Mouse (Mus musculus) heart, embryonic 11.5 days (tissue): Measurements from ENCODE around the gene Olfr685. TPM values are rescaled to one million over a fixed set of nuclear protein-coding genes. Genes with fewer than 3 reads are reported as not detected.

Experiments
- ATAC-seq: fragments of 200-750 bp; cut with Nextera tagmentation; replicated peaks from 2 replicates; pipeline ENCODE4 v1.8.0; 2017; ENCODE audit warnings: moderate library complexity; ENCODE audit not compliant: insufficient number of reproducible peaks, low FRiP score, low TSS enrichment
- H3K27ac ChIP-seq: fragments of 300-500 bp; sonication (generic); 2 replicates; pipeline ENCODE4 v1.5.1; 2014; ENCODE audit warnings: mild to moderate bottlenecking, low read depth, low read length
- H3K27me3 ChIP-seq: fragments of 300-500 bp; sonication (generic); 2 replicates; pipeline ENCODE4 v1.6.1; 2014; ENCODE audit warnings: mild to moderate bottlenecking, low read length, mixed read lengths; ENCODE audit not compliant: control insufficient read depth, insufficient read depth
- H3K36me3 ChIP-seq: fragments of 300-500 bp; sonication (generic); 2 replicates; pipeline ENCODE4 v1.6.1; 2014; ENCODE audit warnings: mild to moderate bottlenecking, low read length, moderate library complexity, mixed read lengths; ENCODE audit not compliant: control insufficient read depth, insufficient read depth
- H3K4me1 ChIP-seq: fragments of 300-500 bp; sonication (generic); 2 replicates; pipeline ENCODE4 v1.6.1; 2014; ENCODE audit warnings: low read length; ENCODE audit not compliant: control insufficient read depth, insufficient read depth
- H3K4me2 ChIP-seq: fragments of 300-500 bp; sonication (generic); 2 replicates; pipeline ENCODE4 v1.6.1; 2014; ENCODE audit warnings: mild to moderate bottlenecking, moderate library complexity
- H3K4me3 ChIP-seq: fragments of 300-500 bp; sonication (generic); 2 replicates; pipeline ENCODE4 v1.5.1; 2014; ENCODE audit warnings: low read depth, low read length
- H3K9ac ChIP-seq: fragments of 300-500 bp; sonication (generic); 2 replicates; pipeline ENCODE4 v1.6.1; 2014; ENCODE audit warnings: mild to moderate bottlenecking, low read depth, low read length, moderate library complexity
- H3K9me3 ChIP-seq: fragments of 300-500 bp; sonication (generic); replicated peaks from 2 replicates; pipeline ENCODE4 v1.6.1; 2016; ENCODE audit warnings: low read length; ENCODE audit not compliant: control insufficient read depth
- WGBS: fragments of 180-500 bp; shearing (Covaris S2); extraction: QIAGEN DNeasy Blood & Tissue Kit; methylation state at CpG from one replicate; pipeline ENCODE4 v1.1.7; 2014; ENCODE audit not compliant: insufficient replicate concordance; 5-methylcytosine and 5-hydroxymethylcytosine counted together
- polyA plus RNA-seq: library from polyadenylated mRNA; unstranded; fragments of >200 nt; fragmentation: Nextera tagmentation; extraction: Ambion mirVana; gene quantifications from 2 replicates; pipeline ENCODE4 v1.2.1, GENCODE M21; 2014

Gene Olfr685
- polyA plus RNA-seq, 1 experiment from 2014 or later = not detected

DNA sequence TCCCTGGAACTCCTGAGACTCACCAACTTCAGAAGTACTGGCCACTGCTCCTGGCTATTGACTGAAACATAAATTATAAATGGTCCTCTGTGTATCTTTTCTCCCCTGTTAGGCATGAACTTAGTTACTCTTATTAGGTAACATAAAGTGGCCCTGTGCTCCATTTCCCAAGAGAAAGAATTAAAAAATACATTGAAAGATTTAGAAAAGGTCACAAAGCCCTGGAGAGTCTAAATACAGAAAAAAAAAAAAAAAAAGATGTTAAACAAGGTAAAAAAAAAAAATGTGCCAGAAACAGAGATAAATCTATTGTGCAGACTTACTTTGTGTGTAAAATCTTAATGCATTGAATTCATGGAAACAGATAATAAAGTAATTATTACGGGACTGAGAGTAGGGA, 22.3 kb downstream of the Olfr685 start, which contains the start of gene Olfr684:
Gene Olfr684, minus strand, starts transcription at position 101 of the 400 bp plus-strand sequence.
- WGBS = 50% methylated on average over 1 of the region's 1 CpGs
- H3K4me2 ChIP-seq = no peak within 1 kb of the TSS
- no peak within 1 kb of the TSS for H3K4me3 ChIP-seq
- H3K4me1 ChIP-seq = no peaks in the 10 kb centered on the region
- no peaks in the 10 kb centered on the region for H3K36me3 ChIP-seq
- no peaks in the 10 kb centered on the region for H3K27me3 ChIP-seq
- ATAC-seq = no peak
- H3K9me3 ChIP-seq = no peaks in the 10 kb centered on the region
- H3K27ac ChIP-seq = no peak within 1 kb of the TSS
- no peak within 1 kb of the TSS for H3K9ac ChIP-seq

GRCm38 (mm10) chr7:105146912-105147311, 38.9 kb downstream of the Olfr685 start, which contains the start of gene Olfr683:
Olfr683 (minus strand) TSS chr7:105147012.
- Histone ChIP-seq H3K27ac (no peak within 1 kb of the TSS), H3K4me1 (no peaks in the 10 kb centered on the region), H3K4me2 (no peak within 1 kb of the TSS), H3K36me3 (no peaks in the 10 kb centered on the region), H3K9ac (no peak within 1 kb of the TSS), H3K9me3 (no peaks in the 10 kb centered on the region), H3K27me3 (no peaks in the 10 kb centered on the region), H3K4me3 (no peak within 1 kb of the TSS)
- 52% methylated on average over 1 of the region's 1 CpGs for WGBS
- no peak for ATAC-seq

DNA sequence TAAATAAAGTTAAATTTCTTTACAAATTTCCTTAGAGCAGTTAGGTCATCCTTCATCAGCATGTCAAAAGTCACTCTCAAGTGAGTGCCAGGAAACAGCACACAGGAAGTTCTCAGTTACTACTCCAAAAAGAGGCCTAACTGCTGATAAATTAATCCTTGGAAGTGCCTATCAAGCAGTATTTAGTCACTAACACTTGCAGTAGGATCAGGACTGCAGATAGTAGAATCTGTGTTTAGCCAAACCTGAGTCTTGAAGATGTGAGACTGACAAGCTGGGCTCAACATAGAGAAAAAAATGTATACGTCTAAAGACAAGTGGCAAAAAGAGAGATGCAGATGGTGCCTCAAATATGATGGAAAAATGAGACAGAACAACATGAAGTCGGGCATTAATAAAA, 44.5 kb downstream of the Olfr685 start:
- Histone ChIP-seq H3K4me1 (no peaks in the 10 kb centered on the region), H3K9me3 (no peaks in the 10 kb centered on the region), H3K4me3 (no peak overlapping the region), H3K36me3 (no peaks in the 10 kb centered on the region), H3K27me3 (no peaks in the 10 kb centered on the region), H3K9ac (no peak overlapping the region), H3K4me2 (no peak overlapping the region), H3K27ac (no peak overlapping the region)
- 63% methylated on average over 2 of the region's 2 CpGs for WGBS
- ATAC-seq = no peak

Other genes with a start within 250 kb of the Olfr685 start
- gene Olfr670, start 223.4 kb downstream of the Olfr685 start, polyA plus RNA-seq = not detected in 2 replicates
- not detected in 2 replicates for gene Olfr671, start 206.9 kb downstream of the Olfr685 start, polyA plus RNA-seq
- not detected in 2 replicates for gene Olfr672, start 184.0 kb downstream of the Olfr685 start, polyA plus RNA-seq
- not detected in 2 replicates for gene Olfr675, start 157.6 kb downstream of the Olfr685 start, polyA plus RNA-seq
- not detected in 2 replicates for gene Olfr676, start 153.3 kb downstream of the Olfr685 start, polyA plus RNA-seq
- not detected in 2 replicates for gene Olfr677, start 134.6 kb downstream of the Olfr685 start, polyA plus RNA-seq
- not detected in 2 replicates for gene Olfr678, start 121.5 kb downstream of the Olfr685 start, polyA plus RNA-seq
- gene Olfr679, start 104.8 kb downstream of the Olfr685 start, polyA plus RNA-seq = not detected in 2 replicates
- gene Olfr680-ps1, start 93.2 kb downstream of the Olfr685 start, polyA plus RNA-seq = not detected in 2 replicates
- gene Olfr681, start 69.2 kb downstream of the Olfr685 start, polyA plus RNA-seq = not detected in 2 replicates
- gene Olfr683, start 39.0 kb downstream of the Olfr685 start, polyA plus RNA-seq = not detected in 2 replicates
- gene Olfr684, start 22.4 kb downstream of the Olfr685 start, polyA plus RNA-seq = not detected in 2 replicates
- not detected in 2 replicates for gene Olfr686, start 21.5 kb upstream of the Olfr685 start, polyA plus RNA-seq
- not detected in 2 replicates for gene Olfr688, start 102.1 kb upstream of the Olfr685 start, polyA plus RNA-seq
- gene Olfr689, start 125.2 kb upstream of the Olfr685 start, polyA plus RNA-seq = not detected in 2 replicates
- not detected in 2 replicates for gene Olfr690, start 148.1 kb upstream of the Olfr685 start, polyA plus RNA-seq
- not detected in 2 replicates for gene Olfr691, start 156.3 kb upstream of the Olfr685 start, polyA plus RNA-seq
- gene Olfr692, start 182.2 kb upstream of the Olfr685 start, polyA plus RNA-seq = not detected in 2 replicates
- not detected in 2 replicates for gene Gm5901, start 189.0 kb upstream of the Olfr685 start, polyA plus RNA-seq
- gene Fam160a2, start 214.0 kb upstream of the Olfr685 start, polyA plus RNA-seq = 29.7 and 30.6 TPM in 2 replicates
- gene Cnga4, start 218.6 kb upstream of the Olfr685 start, polyA plus RNA-seq = not detected in 2 replicates
- 0.16 TPM in 1 of 2 replicates, not detected in the other for gene Cckbr, start 239.7 kb upstream of the Olfr685 start, polyA plus RNA-seq